Mouse (Mus musculus): ENCODE data around the gene Hist1h2ba. TPM values are rescaled to one million over a fixed set of nuclear protein-coding genes. Genes with fewer than 3 reads are reported as not detected.

The Hist1h2ba gene
- not detected in 2 replicates for polyA plus RNA-seq (2014; fragmentation: Nextera tagmentation; extraction: Ambion mirVana)

- WGBS, result 95% methylated on average over 36 of the region's 39 CpGs
- no peaks in the 10 kb centered on the region for H3K4me1 ChIP-seq (replicated peaks; ENCODE audit: control insufficient read depth, insufficient read depth, low read length)
- H3K27me3 ChIP-seq (ENCODE audit: control insufficient read depth, insufficient read depth, low read length), result no peaks in the 10 kb centered on the region
- no peaks in the 10 kb centered on the region for H3K36me3 ChIP-seq (ENCODE audit: control insufficient read depth, insufficient read depth, low read length)
- DNase-seq (ENCODE audit: low spot score) (no peak), ATAC-seq (replicated peaks; ENCODE audit: low FRiP score) (no peak)
- H3K9me3 ChIP-seq (ENCODE audit: control insufficient read depth, low read length), result no peaks in the 10 kb centered on the region
- no peak within 1 kb of the TSS for H3K4me2 ChIP-seq (ENCODE audit: low read depth, low read length, severe bottlenecking)
- H3K4me3 ChIP-seq (ENCODE audit: low read depth, low read length), result no peak within 1 kb of the TSS
- H3K27ac ChIP-seq (ENCODE audit: low read depth, low read length), result no peak within 1 kb of the TSS
- no peak within 1 kb of the TSS for H3K9ac ChIP-seq (ENCODE audit: low read length)
Measured at GRCm38 (mm10) chr13:23933421-23934210, at the start of gene Hist1h2ba. Hist1h2ba (minus strand) TSS chr13:23934156.

- Histone ChIP-seq H3K27me3 (ENCODE audit: control insufficient read depth, insufficient read depth, low read length) (no peaks in the 10 kb centered on the region), H3K9me3 (ENCODE audit: control insufficient read depth, low read length) (no peaks in the 10 kb centered on the region), H3K4me3 (ENCODE audit: low read depth, low read length) (no peak overlapping the region), H3K9ac (ENCODE audit: low read length) (no peak overlapping the region), H3K36me3 (ENCODE audit: control insufficient read depth, insufficient read depth, low read length) (no peaks in the 10 kb centered on the region), H3K27ac (ENCODE audit: low read depth, low read length) (no peak overlapping the region), H3K4me1 (replicated peaks; ENCODE audit: control insufficient read depth, insufficient read depth, low read length) (peaks cover 2% of the 10 kb centered on the region; the same call in 1 of the 2 replicates), H3K4me2 (ENCODE audit: low read depth, low read length, severe bottlenecking) (no peak overlapping the region)
- 83% methylated on average over 5 of the region's 5 CpGs for WGBS
- DNase-seq (ENCODE audit: low spot score), result no peak
- no peak for ATAC-seq (replicated peaks; ENCODE audit: low FRiP score)
Measured at GRCm38 (mm10) chr13:23972271-23972670, 38.3 kb upstream of the Hist1h2ba start.

GRCm38 (mm10) chr13:23971870-23972269 is 37.9 kb upstream of the Hist1h2ba start:
- Histone ChIP-seq H3K9ac (ENCODE audit: low read length) (no peak overlapping the region), H3K4me2 (ENCODE audit: low read depth, low read length, severe bottlenecking) (no peak overlapping the region), H3K36me3 (ENCODE audit: control insufficient read depth, insufficient read depth, low read length) (no peaks in the 10 kb centered on the region), H3K27ac (ENCODE audit: low read depth, low read length) (no peak overlapping the region), H3K9me3 (ENCODE audit: control insufficient read depth, low read length) (no peaks in the 10 kb centered on the region), H3K27me3 (ENCODE audit: control insufficient read depth, insufficient read depth, low read length) (no peaks in the 10 kb centered on the region), H3K4me3 (ENCODE audit: low read depth, low read length) (no peak overlapping the region), H3K4me1 (replicated peaks; ENCODE audit: control insufficient read depth, insufficient read depth, low read length) (peaks cover 2% of the 10 kb centered on the region; the same call in 1 of the 2 replicates)
- WGBS, result 79% methylated on average over 2 of the region's 2 CpGs
- DNase-seq (ENCODE audit: low spot score) (no peak), ATAC-seq (replicated peaks; ENCODE audit: low FRiP score) (no peak)

- ATAC-seq (replicated peaks; ENCODE audit: low FRiP score), result no peak
- no peaks in the 10 kb centered on the region for H3K27me3 ChIP-seq (ENCODE audit: control insufficient read depth, insufficient read depth, low read length)
- H3K27ac ChIP-seq (ENCODE audit: low read depth, low read length), result no peak overlapping the region
- H3K4me2 ChIP-seq (ENCODE audit: low read depth, low read length, severe bottlenecking), result no peak overlapping the region
- DNase-seq (ENCODE audit: low spot score), result no peak
- no peak overlapping the region for H3K9ac ChIP-seq (ENCODE audit: low read length)
- no peak overlapping the region for H3K4me3 ChIP-seq (ENCODE audit: low read depth, low read length)
- 87% methylated on average over 2 of the region's 2 CpGs for WGBS
- no peaks in the 10 kb centered on the region for H3K36me3 ChIP-seq (ENCODE audit: control insufficient read depth, insufficient read depth, low read length)
- H3K4me1 ChIP-seq (replicated peaks; ENCODE audit: control insufficient read depth, insufficient read depth, low read length), result peaks cover 2% of the 10 kb centered on the region; the same call in 1 of the 2 replicates
- no peaks in the 10 kb centered on the region for H3K9me3 ChIP-seq (ENCODE audit: control insufficient read depth, low read length)
Measured at GRCm38 (mm10) chr13:23964909-23965308, 31.0 kb upstream of the Hist1h2ba start.

- Histone ChIP-seq H3K9ac (ENCODE audit: low read length) (no peak overlapping the region), H3K36me3 (ENCODE audit: control insufficient read depth, insufficient read depth, low read length) (no peaks in the 10 kb centered on the region), H3K27me3 (ENCODE audit: control insufficient read depth, insufficient read depth, low read length) (no peaks in the 10 kb centered on the region), H3K4me3 (ENCODE audit: low read depth, low read length) (no peak overlapping the region), H3K4me2 (ENCODE audit: low read depth, low read length, severe bottlenecking) (no peak overlapping the region), H3K4me1 (replicated peaks; ENCODE audit: control insufficient read depth, insufficient read depth, low read length) (no peaks in the 10 kb centered on the region), H3K27ac (ENCODE audit: low read depth, low read length) (no peak overlapping the region), H3K9me3 (ENCODE audit: control insufficient read depth, low read length) (no peaks in the 10 kb centered on the region)
- no peak for DNase-seq (ENCODE audit: low spot score)
- 18% methylated on average over 2 of the region's 2 CpGs for WGBS
- no peak for ATAC-seq (replicated peaks; ENCODE audit: low FRiP score)
Measured at GRCm38 (mm10) chr13:23959776-23960175, 25.8 kb upstream of the Hist1h2ba start.

GRCm38 (mm10) chr13:23950928-23951327 is 17.0 kb upstream of the Hist1h2ba start:
- H3K9me3 ChIP-seq (ENCODE audit: control insufficient read depth, low read length), result no peaks in the 10 kb centered on the region
- H3K4me3 ChIP-seq (ENCODE audit: low read depth, low read length), result no peak overlapping the region
- 78% methylated on average over 3 of the region's 3 CpGs for WGBS
- H3K4me2 ChIP-seq (ENCODE audit: low read depth, low read length, severe bottlenecking), result no peak overlapping the region
- DNase-seq (ENCODE audit: low spot score) (no peak), ATAC-seq (replicated peaks; ENCODE audit: low FRiP score) (no peak)
- H3K36me3 ChIP-seq (ENCODE audit: control insufficient read depth, insufficient read depth, low read length), result no peaks in the 10 kb centered on the region
- H3K27ac ChIP-seq (ENCODE audit: low read depth, low read length), result no peak overlapping the region
- H3K4me1 ChIP-seq (replicated peaks; ENCODE audit: control insufficient read depth, insufficient read depth, low read length), result 0 out of 2 replicates have a peak, but pooled peaks cover 2% of the 10 kb centered on the region
- no peaks in the 10 kb centered on the region for H3K27me3 ChIP-seq (ENCODE audit: control insufficient read depth, insufficient read depth, low read length)
- H3K9ac ChIP-seq (ENCODE audit: low read length), result no peak overlapping the region

- H3K27ac ChIP-seq (ENCODE audit: low read depth, low read length), result no peak overlapping the region
- H3K27me3 ChIP-seq (ENCODE audit: control insufficient read depth, insufficient read depth, low read length), result no peaks in the 10 kb centered on the region
- no peak for DNase-seq (ENCODE audit: low spot score)
- 0 out of 2 replicates have a peak, but pooled peaks cover 2% of the 10 kb centered on the region for H3K4me1 ChIP-seq (replicated peaks; ENCODE audit: control insufficient read depth, insufficient read depth, low read length)
- no peak overlapping the region for H3K4me2 ChIP-seq (ENCODE audit: low read depth, low read length, severe bottlenecking)
- H3K9me3 ChIP-seq (ENCODE audit: control insufficient read depth, low read length), result no peaks in the 10 kb centered on the region
- H3K9ac ChIP-seq (ENCODE audit: low read length), result no peak overlapping the region
- no peaks in the 10 kb centered on the region for H3K36me3 ChIP-seq (ENCODE audit: control insufficient read depth, insufficient read depth, low read length)
- peak; percentile 56 for ATAC-seq (replicated peaks; ENCODE audit: low FRiP score)
- H3K4me3 ChIP-seq (ENCODE audit: low read depth, low read length), result no peak overlapping the region
- 57% methylated on average over 14 of the region's 14 CpGs for WGBS
Measured at GRCm38 (mm10) chr13:23949484-23950246, 15.7 kb upstream of the Hist1h2ba start.

GRCm38 (mm10) chr13:23946254-23946653 is 12.3 kb upstream of the Hist1h2ba start:
- 35% methylated on average over 2 of the region's 2 CpGs for WGBS
- H3K4me2 ChIP-seq (ENCODE audit: low read depth, low read length, severe bottlenecking), result no peak overlapping the region
- no peaks in the 10 kb centered on the region for H3K36me3 ChIP-seq (ENCODE audit: control insufficient read depth, insufficient read depth, low read length)
- ATAC-seq (replicated peaks; ENCODE audit: low FRiP score) (no peak), DNase-seq (ENCODE audit: low spot score) (no peak)
- no peaks in the 10 kb centered on the region for H3K9me3 ChIP-seq (ENCODE audit: control insufficient read depth, low read length)
- no peaks in the 10 kb centered on the region for H3K27me3 ChIP-seq (ENCODE audit: control insufficient read depth, insufficient read depth, low read length)
- H3K4me1 ChIP-seq (replicated peaks; ENCODE audit: control insufficient read depth, insufficient read depth, low read length), result 0 out of 2 replicates have a peak, but pooled peaks cover 2% of the 10 kb centered on the region
- no peak overlapping the region for H3K27ac ChIP-seq (ENCODE audit: low read depth, low read length)
- H3K9ac ChIP-seq (ENCODE audit: low read length), result no peak overlapping the region
- H3K4me3 ChIP-seq (ENCODE audit: low read depth, low read length), result no peak overlapping the region
